Mouse (Mus musculus) large intestine, adult 2 months (tissue): ENCODE measurements around the gene Fadd. TPM values are rescaled to one million over a fixed set of nuclear protein-coding genes. Genes with fewer than 3 reads are reported as not detected.

Experiments
- DNase-seq: peaks from one replicate; pipeline ENCODE4 v3.0.0-alpha.2; 2012; ENCODE audit warnings: low read depth, low spot score
- WGBS: fragments of 180-500 bp; shearing (Covaris S2); methylation state at CpG from one replicate; pipeline ENCODE4 v1.1.7; 2018; 5-methylcytosine and 5-hydroxymethylcytosine counted together
- polyA plus RNA-seq: library from polyadenylated mRNA; depleted of rRNA; stranded (reverse); fragments of >200 nt; gene quantifications from 2 replicates; pipeline ENCODE4 v1.2.3, GENCODE M21; 2012

Gene Fadd
- polyA plus RNA-seq, 1 experiment, result 15.3 TPM

DNA sequence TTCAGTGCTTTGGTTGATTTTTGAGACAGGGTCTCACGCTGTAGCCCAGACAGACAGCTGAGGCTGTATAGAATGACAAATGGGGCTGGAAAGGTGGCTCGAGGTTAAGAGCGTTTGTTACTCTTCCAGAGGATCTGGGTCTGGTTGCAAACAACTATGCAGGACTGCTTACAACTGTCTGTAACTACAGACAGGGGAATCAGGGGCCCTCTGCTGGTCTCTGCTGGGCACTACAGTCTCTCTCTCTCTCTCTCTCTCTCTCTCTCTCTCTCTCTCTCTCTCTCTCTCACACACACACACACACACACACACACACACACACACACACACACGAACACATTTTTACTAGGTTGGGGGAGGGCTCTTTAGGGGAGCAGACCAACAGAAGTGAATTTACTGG is 1.4 kb upstream of the Fadd start:
- DNase-seq, result no peak
- 3% methylated on average over 4 of the region's 4 CpGs for WGBS

DNA sequence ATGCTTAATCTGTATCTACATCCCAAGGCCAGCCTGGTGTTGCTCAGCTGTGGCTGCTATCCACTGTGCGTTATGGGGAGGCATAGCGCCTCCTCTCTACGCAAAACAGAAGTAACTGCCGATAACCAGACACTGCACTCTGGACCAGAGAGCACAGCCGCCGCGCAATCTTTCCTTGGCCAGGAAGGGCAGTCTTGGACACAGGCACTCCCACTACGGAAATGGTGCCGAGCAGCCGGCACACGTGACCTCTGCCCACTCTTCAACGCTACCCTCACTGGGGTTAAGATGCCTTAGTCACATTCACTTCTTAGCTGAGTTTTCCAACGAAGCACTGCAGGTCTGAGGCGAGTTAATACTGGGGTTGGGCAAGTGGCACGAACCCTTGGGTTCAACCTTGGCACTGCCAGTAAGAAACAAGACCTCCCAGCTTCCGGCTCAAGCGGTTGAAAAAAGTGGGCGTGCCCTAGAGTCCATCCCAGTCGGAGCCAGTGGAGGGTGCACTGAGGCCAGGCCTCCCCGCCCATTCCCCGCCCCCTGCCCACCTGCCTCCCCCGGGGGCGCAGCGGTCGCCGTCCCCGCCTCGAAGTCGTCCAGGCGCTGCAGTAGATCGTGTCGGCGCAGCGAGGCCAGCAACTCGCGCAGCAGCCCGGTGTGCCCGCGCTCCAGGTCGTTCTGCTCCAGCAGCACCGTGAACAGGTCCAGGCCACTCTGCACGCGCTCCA is 542 bp downstream of the Fadd start:
- DNase-seq, result peak; percentile 70
- 1% methylated on average over 42 of the region's 43 CpGs for WGBS

DNA sequence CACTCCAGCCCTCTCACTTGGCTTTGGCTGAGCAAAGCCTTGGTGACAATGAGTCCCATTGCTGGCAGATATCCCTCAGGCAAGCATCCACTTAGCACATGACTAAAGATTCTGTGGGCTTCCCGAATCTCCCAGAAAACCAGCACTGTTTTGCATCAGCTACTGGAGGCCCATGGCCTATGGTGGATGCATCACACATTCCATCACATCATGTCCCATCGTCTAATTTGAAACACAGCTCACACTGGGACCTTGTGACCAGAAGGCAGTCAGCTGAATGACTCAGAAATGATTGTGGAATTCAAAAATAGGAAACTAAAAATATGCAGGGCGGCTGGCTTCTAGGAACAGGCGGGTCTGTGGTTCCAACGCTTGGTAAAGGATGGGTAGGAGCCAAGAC is 4.4 kb downstream of the Fadd start:
- no peak for DNase-seq
- 82% methylated on average over 5 of the region's 5 CpGs for WGBS

DNA sequence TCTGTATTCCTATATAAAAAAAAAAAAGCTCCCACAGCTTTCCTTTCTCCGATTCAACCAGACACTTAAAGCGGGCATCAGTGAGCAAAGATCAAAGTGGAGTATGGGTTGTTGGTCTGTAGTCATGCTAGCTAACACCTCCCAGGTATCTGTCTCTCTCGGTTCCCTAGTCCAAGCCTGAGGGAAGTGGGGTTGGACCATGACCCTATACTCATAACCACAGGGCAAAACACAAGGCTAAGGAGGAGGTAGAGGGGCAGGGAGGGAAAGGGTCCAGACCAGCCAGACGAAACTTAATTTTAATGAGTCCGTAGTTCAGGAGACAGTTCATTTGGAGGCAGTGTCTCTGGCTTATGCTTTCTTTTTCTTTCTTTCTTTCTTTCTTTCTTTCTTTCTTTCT is 10.0 kb downstream of the Fadd start:
- 46% methylated on average over 5 of the region's 5 CpGs for WGBS
- no peak for DNase-seq

DNA sequence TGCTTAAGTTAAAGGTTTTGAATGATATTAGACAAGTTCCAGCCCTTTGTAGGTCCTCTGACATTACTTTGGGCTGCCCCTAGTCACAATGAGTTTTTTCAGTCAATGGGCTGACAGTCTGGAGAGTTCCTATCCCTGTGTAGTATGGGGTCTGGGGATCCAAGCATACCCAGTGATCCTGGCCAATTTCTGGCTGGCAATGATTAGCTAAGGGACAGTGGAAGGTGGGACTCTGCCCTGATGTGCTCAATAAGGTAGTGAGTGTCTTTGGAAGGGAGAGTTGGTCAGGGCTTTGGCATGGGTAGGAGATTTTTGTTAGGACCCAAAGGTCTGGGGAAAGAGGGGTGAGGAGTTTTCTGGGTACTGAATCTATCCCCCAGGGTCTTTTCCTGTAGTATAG is 10.7 kb downstream of the Fadd start:
- no peak for DNase-seq

DNA sequence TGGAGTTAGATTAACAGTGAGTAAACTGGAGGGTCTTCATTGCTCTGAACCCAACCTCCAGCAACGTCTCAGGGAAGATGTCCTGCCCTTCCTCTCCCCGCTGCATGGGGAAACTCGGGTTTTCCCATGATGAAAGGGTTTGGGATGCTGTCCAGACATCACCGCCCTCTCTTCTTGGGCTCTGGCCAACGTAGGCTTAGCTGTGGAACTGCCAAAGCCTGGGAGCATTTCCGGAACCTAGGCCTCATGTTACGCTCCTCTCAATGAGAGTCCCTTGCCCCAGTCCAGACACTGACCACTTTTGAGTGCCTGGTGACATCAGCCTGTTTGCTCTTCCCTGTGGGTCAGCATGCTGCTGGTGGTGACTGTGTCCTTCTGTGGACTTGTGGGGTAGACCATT is 12.8 kb downstream of the Fadd start:
- WGBS, result 22% methylated on average over 7 of the region's 7 CpGs
- DNase-seq, result no peak

DNA sequence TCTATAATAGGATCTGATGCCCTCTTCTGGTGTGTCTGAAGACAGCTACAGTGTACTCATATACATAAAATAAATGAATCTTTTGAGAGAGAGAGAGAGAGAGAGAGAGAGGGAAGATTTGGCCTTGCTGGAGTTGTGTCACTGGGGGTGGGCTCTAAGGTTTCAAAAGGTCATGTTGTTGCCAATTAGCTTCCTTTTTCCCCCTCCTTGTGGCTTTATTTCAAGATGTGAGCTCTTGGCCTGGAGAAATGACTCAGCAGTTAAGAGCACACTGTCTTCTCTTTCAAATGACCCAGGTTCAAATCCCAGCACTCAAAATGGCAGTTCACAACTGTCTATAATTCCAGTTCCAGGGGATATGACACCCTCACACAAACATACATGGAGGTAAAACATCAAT is 14.2 kb downstream of the Fadd start:
- DNase-seq, result no peak

DNA sequence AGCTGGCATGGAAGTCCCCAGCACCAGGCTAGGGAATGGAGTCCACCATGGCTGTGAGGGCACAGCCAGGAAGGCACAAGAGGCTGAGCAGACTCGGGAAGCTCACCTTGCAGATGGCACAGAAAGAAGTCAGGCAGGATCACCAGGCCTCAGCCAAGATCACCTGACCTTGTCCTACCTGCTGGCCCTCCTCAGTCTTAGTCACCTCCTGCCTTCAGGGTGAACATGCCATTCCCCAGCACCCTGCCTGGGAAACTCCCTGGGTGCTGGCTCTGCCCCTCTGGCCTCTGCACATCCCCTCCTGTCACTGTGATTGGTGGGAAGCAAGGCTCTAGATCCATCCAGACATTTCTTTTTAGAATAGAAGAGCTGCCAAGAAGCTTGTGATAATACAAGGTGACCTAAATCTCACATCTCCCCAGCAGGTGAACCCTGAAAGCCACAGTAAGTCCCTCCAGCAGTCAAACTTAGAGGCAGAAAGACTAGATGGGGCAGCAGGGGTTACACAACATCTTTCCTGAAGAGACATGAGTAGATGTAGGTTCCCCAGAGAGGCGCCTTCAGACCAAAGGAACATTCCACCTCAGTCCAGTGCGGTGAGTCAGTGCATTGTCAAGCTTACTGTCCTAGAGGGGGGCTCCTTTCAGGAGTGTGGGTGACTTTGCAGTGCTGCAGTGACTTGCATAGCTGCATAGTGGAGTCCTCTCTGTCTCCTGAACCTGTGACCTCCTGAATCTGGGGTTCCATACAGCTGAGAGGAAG is 15.2 kb downstream of the Fadd start:
- 62% methylated on average over 3 of the region's 3 CpGs for WGBS
- no peak for DNase-seq

DNA sequence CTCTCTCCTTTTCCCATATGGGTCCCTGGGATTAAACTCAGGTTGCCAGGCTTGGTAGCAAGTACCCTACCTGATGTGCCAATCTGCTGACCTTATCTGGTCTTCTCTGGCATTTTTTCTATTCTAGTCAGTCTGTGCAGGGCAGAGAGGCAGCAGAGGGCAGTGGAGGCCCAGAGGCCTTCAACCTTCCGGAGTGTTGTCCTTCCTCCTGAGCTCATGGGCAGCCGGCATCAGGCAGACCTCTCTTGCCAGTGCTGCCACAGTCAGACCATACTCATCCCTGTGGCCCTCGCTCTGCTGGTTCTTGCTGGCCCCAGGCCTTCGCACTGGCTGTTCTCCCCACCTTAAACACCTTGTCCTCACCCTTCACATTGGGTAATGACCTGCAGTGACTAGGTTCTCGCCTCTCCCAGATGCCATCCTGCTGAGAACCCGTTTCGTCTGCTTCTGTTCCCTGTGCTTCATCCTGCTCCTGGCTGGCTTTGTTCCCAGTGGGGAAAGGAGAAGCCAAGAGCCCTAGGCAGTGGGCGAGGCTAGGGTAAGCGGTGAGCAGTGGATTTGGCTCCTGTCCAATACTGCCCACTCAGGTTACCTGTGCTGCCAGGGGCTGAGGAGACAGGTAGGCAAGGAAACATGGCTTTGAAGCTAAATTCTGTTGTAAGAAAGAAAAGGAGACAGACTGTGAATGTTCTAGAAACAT is 18.7 kb downstream of the Fadd start:
- DNase-seq, result no peak
- WGBS, result 36% methylated on average over 9 of the region's 9 CpGs

DNA sequence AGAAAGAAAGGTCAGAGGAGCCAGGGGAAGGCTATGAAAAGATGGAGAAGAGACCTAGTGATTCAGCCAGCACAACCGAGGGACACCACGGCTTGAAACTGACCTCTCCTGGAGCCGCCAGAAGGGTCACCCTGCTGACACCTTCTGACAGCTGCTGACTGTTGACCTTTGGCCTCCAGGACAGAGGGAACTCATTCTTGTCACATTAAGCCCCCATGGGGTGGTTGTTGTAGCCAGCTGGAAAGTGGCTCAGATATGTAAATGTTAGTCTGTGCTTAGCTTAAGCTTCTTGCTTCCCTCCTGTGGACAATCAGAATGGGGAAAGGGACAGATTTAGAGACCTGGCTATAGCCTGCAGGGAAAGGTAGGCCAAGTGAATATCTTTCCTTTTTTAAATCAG is 20.2 kb downstream of the Fadd start:
- 66% methylated on average over 3 of the region's 3 CpGs for WGBS

DNA sequence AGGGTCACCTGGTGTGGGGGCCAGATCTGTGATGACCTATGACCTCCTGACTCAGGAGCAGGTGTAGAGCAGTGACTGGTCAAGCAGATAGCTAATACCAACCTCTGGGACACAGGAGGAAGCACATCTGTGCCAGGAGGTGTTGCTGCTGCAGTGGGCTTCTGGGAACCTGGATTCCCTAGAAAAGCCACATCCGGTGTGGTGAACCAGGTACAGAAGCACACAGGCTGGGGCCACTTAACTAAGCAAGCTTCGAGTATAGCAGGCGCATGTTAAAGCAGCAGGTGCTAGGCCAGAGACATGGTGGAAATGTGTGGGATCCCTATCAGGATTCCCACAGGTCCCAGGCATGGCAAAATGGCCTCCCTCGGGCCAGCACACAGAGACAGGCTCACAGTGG is 21.7 kb downstream of the Fadd start:
- WGBS, result 90% methylated on average over 4 of the region's 4 CpGs
- DNase-seq, result no peak

More for the DNA sequence above, 20.2 kb downstream of the Fadd start:
- no peak for DNase-seq

DNA sequence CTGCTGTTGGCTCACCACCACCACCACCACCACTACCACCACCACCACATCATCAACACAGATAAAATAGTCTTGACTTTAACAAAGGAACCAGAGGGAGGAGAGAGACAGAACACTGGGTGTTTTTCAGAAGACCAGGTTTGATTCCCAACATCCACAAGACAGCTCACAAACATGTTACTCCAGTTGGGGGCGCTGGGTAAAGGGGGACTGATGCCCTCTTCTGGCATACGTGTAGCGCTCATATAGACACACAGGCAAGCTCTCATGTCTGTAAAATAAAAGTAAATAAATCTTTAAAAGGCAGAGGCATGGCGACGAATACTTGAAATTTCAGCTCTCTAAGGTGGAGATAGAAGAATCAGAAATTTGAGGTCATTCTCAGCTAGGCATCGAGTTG is 23.7 kb downstream of the Fadd start:
- DNase-seq, result no peak
- 49% methylated on average over 6 of the region's 6 CpGs for WGBS

DNA sequence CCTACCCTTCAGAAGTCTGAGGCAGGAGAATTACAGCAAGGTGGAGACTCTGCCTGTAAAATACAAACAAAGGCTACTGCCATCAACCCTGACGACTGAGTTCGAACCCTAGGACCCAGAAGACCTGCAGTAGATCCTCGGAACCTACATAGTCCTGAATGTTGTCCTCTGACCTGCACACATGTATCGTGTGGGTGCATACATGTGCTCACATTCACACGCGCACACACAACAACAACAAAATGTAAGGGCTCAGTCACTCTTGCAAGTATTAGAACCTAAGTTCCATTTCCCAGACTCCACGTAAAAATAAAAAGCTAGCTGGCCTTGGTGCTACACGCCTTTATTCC is 28.2 kb downstream of the Fadd start:
- no peak for DNase-seq

DNA sequence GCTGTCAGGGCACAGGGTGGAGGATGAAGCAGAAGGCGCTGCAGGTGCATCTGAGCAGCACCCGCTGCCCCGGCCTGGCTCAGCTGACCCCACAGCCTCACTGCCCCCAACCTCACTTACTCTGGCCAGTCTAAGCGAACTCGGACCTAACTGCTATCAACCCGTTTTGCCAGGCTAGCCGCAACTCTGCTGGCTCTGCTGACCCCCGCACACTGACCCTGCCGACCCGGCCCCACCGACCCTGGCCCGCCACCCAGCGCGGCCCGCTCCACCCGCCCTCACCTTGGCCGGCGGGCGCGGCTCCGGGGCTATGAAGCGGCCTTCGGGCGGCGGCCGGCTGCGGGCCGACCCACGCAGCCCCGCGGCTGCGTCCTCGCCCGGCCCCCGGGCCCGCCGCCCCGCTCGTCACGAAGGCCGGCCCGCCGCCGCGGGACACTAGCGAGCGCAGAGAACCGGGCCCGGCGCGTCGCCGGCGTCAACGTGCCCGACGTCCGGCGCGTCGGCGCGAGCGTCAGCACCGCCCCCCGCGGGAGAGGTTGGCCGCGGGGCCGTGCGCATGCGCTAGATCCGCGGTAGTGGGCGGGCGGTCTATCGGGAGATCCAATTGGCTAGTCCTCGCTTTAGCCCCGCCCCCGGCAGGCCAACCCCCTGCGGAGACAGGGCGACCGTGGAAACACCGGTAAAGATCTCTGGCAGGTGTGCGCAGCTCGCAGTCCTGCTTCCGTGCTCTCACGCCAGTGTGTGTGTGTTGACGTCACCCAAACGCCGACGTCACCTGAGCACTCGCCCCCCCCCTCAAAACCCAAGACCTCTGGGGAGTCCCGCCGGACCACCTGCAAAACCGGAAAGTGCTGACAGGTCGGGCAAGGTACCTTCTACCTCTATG is 28.8 kb downstream of the Fadd start, which contains the start of gene Ppfia1:
TSS of gene Ppfia1 (minus strand) at position 493 of the 886 bp plus-strand sequence.
- WGBS, result under 1% methylated on average over 97 of the region's 97 CpGs
- DNase-seq, result peak; percentile 73

More for the DNA sequence above, 28.2 kb downstream of the Fadd start:
- 16% methylated on average over 8 of the region's 8 CpGs for WGBS

DNA sequence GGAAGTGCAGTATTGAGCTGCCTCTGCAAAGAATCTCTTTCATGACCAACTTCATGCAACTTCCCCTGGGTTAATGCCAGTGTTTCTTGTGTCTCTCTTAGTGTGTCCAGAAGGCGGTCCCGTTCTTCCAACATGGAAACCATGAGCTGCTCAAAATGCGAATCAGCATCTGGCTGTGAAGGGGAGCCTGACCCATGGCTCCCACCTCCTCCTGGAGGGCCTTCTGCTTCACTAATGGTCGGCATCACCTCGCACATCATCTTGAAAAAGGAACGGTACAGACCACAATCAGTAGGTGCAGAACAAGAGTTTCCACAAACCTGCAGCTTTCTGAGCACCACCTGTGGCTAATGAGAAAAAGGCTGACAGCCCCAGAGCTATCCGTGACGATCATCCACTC is 30.0 kb downstream of the Fadd start:
- no peak for DNase-seq
- 84% methylated on average over 8 of the region's 8 CpGs for WGBS

DNA sequence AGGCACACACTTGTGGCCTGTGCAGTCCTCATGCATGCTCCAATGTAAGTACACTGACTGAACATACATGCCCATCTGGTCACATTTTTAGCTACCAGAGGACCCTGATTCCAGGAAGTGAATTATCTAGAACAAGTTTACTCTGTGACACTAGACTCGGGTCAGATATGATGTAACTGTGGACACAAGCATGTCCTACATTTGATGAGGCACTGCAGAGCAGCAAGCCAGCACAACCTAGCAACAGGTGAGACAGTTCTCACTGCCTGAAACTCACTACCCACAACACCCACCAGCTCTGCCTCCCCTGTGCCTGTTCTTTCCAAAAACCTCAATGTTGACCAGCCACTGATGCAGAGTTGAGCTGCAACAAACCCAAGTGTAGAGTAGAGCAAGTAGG is 31.5 kb downstream of the Fadd start:
- WGBS, result 18% methylated on average over 1 of the region's 1 CpGs
- no peak for DNase-seq

DNA sequence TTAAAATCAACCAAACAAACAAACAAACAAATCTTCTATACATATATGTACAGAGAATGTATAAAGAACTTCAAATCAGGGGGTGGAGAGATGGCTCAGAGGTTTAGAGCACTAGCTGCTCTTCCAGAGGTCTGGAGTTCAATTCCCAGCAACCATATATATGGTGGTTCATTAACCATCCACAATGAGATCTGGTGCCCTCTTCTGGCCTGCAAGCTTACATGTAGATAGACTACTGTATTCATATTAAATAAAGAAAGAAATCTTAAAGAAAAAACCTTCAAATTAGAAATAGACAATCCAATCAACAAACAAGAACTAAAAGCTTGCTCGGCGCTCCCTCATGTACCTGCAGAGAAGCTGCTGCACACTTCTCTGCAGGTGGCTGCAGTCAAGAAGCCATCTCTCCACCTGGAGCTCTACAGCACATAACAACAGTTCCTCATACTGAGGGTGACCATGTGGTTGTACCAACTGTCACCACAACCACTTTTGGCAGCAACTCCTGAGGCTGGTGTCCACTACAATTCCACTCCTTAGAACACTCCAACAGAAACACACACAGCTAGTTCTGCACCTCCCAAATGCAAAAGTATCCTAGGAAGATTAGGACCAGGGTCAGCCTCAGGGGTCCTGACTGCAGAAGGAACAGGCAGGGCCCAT is 32.2 kb downstream of the Fadd start:
- no peak for DNase-seq
- WGBS, result 94% methylated on average over 2 of the region's 2 CpGs

DNA sequence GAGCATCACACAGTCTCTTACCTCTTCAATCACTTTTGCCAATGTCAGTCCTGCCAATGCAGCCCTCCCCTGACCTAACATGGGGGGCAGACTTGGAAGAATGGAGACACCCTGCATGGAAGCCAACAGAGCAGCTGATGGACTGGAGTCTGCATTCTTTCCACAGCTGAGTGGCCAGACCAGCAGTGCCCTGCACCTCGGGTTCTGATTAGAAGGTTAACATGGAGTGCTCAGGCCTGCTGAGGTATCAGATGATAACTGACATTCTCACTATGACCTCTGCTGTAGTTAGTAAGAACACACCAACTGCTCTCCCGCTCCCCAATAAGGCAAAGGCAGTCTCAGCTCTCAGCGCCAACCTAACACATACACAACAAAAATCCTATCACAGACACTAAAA is 37.0 kb downstream of the Fadd start:
- no peak for DNase-seq
- WGBS, result 86% methylated on average over 3 of the region's 3 CpGs

DNA sequence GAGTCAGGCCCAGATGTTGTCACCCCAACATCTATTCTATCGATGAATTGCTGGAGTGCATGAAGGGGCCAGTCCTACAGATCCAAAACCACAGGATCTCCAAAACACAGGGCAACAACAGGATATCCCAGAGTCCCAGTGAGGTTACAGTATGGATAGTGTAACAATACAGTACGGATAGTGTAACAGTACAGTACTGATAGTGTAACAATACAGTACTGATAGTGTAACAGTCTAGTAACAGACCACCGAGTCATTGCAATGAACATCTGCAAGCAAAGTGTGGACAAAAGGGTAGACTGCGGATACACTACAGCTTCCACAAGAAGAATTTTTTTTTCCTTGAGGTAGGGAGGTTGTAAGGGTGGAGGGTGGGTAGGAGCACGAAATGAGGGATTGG is 40.9 kb downstream of the Fadd start:
- 95% methylated on average over 5 of the region's 5 CpGs for WGBS
- DNase-seq, result no peak
